Mouse (Mus musculus): ENCODE measurements around the gene Psmc1. TPM values are rescaled to one million over a fixed set of nuclear protein-coding genes. Genes with fewer than 3 reads are reported as not detected.

The Psmc1 gene
- polyA plus RNA-seq (2011; ENCODE audit: insufficient read depth, insufficient read length, low replicate concordance, missing spikeins): 93.6 and 165 TPM in 2 replicates

GRCm38 (mm10) chr12:100109986-100110696 lies at the start of gene Psmc1:
TSS of gene Psmc1 (plus strand) at chr12:100110154.
- Histone ChIP-seq H3K4me3 (replicated peaks; ENCODE audit: control insufficient read depth, low read depth, low read length) (peak within 1 kb of the TSS; percentile 94), H3K27ac (ENCODE audit: control insufficient read depth, insufficient read depth, low read depth, low read length, poor library complexity) (peak within 1 kb of the TSS; percentile 95), H3K4me1 (ENCODE audit: control insufficient read depth, insufficient read depth, low read length) (peaks cover 3% of the 10 kb centered on the region)
- TF ChIP-seq CTCF (IDR thresholded peaks at IDR 0.05; ENCODE audit: control insufficient read depth, insufficient read depth, low read length) (peak; percentile 9; the same call in 1 of the 2 replicates), POLR2A (IDR thresholded peaks at IDR 0.05; ENCODE audit: borderline replicate concordance, control insufficient read depth, low read depth, low read length) (peak; percentile 74; the same call in 1 of the 2 replicates)
- WGBS: under 1% methylated on average over 58 of the region's 58 CpGs

- no peak overlapping the region for H3K27ac ChIP-seq (ENCODE audit: control insufficient read depth, insufficient read depth, low read depth, low read length, poor library complexity)
- no peak overlapping the region for H3K4me3 ChIP-seq (replicated peaks; ENCODE audit: control insufficient read depth, low read depth, low read length)
- WGBS: 85% methylated on average over 10 of the region's 10 CpGs
- TF ChIP-seq CTCF (IDR thresholded peaks at IDR 0.05; ENCODE audit: control insufficient read depth, insufficient read depth, low read length): no peak
- TF ChIP-seq POLR2A (IDR thresholded peaks at IDR 0.05; ENCODE audit: borderline replicate concordance, control insufficient read depth, low read depth, low read length): no peak
- H3K4me1 ChIP-seq (ENCODE audit: control insufficient read depth, insufficient read depth, low read length): no peaks in the 10 kb centered on the region
These were observed 48.9 kb upstream of the Psmc1 start for GRCm38 (mm10) chr12:100061071-100061470.

GRCm38 (mm10) chr12:100061826-100062225 lies 48.1 kb upstream of the Psmc1 start:
- no peak for TF ChIP-seq CTCF (IDR thresholded peaks at IDR 0.05; ENCODE audit: control insufficient read depth, insufficient read depth, low read length)
- TF ChIP-seq POLR2A (IDR thresholded peaks at IDR 0.05; ENCODE audit: borderline replicate concordance, control insufficient read depth, low read depth, low read length): no peak
- H3K4me1 ChIP-seq (ENCODE audit: control insufficient read depth, insufficient read depth, low read length): no peaks in the 10 kb centered on the region
- H3K4me3 ChIP-seq (replicated peaks; ENCODE audit: control insufficient read depth, low read depth, low read length): no peak overlapping the region
- no peak overlapping the region for H3K27ac ChIP-seq (ENCODE audit: control insufficient read depth, insufficient read depth, low read depth, low read length, poor library complexity)

GRCm38 (mm10) chr12:100062584-100062983 lies 47.4 kb upstream of the Psmc1 start:
- TF ChIP-seq CTCF (IDR thresholded peaks at IDR 0.05; ENCODE audit: control insufficient read depth, insufficient read depth, low read length) (no peak), POLR2A (IDR thresholded peaks at IDR 0.05; ENCODE audit: borderline replicate concordance, control insufficient read depth, low read depth, low read length) (no peak)

GRCm38 (mm10) chr12:100065109-100065508 lies 44.8 kb upstream of the Psmc1 start:
- Histone ChIP-seq H3K27ac (ENCODE audit: control insufficient read depth, insufficient read depth, low read depth, low read length, poor library complexity) (no peak overlapping the region), H3K4me1 (ENCODE audit: control insufficient read depth, insufficient read depth, low read length) (peaks cover 4% of the 10 kb centered on the region), H3K4me3 (replicated peaks; ENCODE audit: control insufficient read depth, low read depth, low read length) (no peak overlapping the region)
- TF ChIP-seq POLR2A (IDR thresholded peaks at IDR 0.05; ENCODE audit: borderline replicate concordance, control insufficient read depth, low read depth, low read length): no peak
- TF ChIP-seq CTCF (IDR thresholded peaks at IDR 0.05; ENCODE audit: control insufficient read depth, insufficient read depth, low read length): no peak
- 80% methylated on average over 3 of the region's 3 CpGs for WGBS

More at GRCm38 (mm10) chr12:100062584-100062983, 47.4 kb upstream of the Psmc1 start:
- 70% methylated on average over 3 of the region's 3 CpGs for WGBS
- no peak overlapping the region for H3K4me3 ChIP-seq (replicated peaks; ENCODE audit: control insufficient read depth, low read depth, low read length)
- no peak overlapping the region for H3K27ac ChIP-seq (ENCODE audit: control insufficient read depth, insufficient read depth, low read depth, low read length, poor library complexity)
- H3K4me1 ChIP-seq (ENCODE audit: control insufficient read depth, insufficient read depth, low read length): peaks cover 3% of the 10 kb centered on the region

- Histone ChIP-seq H3K4me3 (replicated peaks; ENCODE audit: control insufficient read depth, low read depth, low read length) (no peak overlapping the region), H3K4me1 (ENCODE audit: control insufficient read depth, insufficient read depth, low read length) (peaks cover 4% of the 10 kb centered on the region), H3K27ac (ENCODE audit: control insufficient read depth, insufficient read depth, low read depth, low read length, poor library complexity) (no peak overlapping the region)
- TF ChIP-seq CTCF (IDR thresholded peaks at IDR 0.05; ENCODE audit: control insufficient read depth, insufficient read depth, low read length): no peak
- TF ChIP-seq POLR2A (IDR thresholded peaks at IDR 0.05; ENCODE audit: borderline replicate concordance, control insufficient read depth, low read depth, low read length): no peak
- WGBS: 5% methylated on average over 5 of the region's 5 CpGs
These were observed 42.5 kb upstream of the Psmc1 start for GRCm38 (mm10) chr12:100067477-100067876.

- WGBS: 73% methylated on average over 4 of the region's 4 CpGs
- H3K4me3 ChIP-seq (replicated peaks; ENCODE audit: control insufficient read depth, low read depth, low read length): no peak overlapping the region
- H3K27ac ChIP-seq (ENCODE audit: control insufficient read depth, insufficient read depth, low read depth, low read length, poor library complexity): no peak overlapping the region
- no peaks in the 10 kb centered on the region for H3K4me1 ChIP-seq (ENCODE audit: control insufficient read depth, insufficient read depth, low read length)
- TF ChIP-seq CTCF (IDR thresholded peaks at IDR 0.05; ENCODE audit: control insufficient read depth, insufficient read depth, low read length) (no peak), POLR2A (IDR thresholded peaks at IDR 0.05; ENCODE audit: borderline replicate concordance, control insufficient read depth, low read depth, low read length) (no peak)
These were observed 36.7 kb upstream of the Psmc1 start for GRCm38 (mm10) chr12:100073201-100073672.

- 78% methylated on average over 4 of the region's 4 CpGs for WGBS
These were observed 34.2 kb upstream of the Psmc1 start for GRCm38 (mm10) chr12:100075715-100076114.

More at GRCm38 (mm10) chr12:100075715-100076114, 34.2 kb upstream of the Psmc1 start:
- Histone ChIP-seq H3K4me1 (ENCODE audit: control insufficient read depth, insufficient read depth, low read length) (no peaks in the 10 kb centered on the region), H3K27ac (ENCODE audit: control insufficient read depth, insufficient read depth, low read depth, low read length, poor library complexity) (no peak overlapping the region), H3K4me3 (replicated peaks; ENCODE audit: control insufficient read depth, low read depth, low read length) (no peak overlapping the region)
- TF ChIP-seq CTCF (IDR thresholded peaks at IDR 0.05; ENCODE audit: control insufficient read depth, insufficient read depth, low read length): no peak
- no peak for TF ChIP-seq POLR2A (IDR thresholded peaks at IDR 0.05; ENCODE audit: borderline replicate concordance, control insufficient read depth, low read depth, low read length)

Measured in bone marrow, adult 2 months (tissue).